ENCODE assay signal across 9 mouse cellular contexts in the genomic region with DNA sequence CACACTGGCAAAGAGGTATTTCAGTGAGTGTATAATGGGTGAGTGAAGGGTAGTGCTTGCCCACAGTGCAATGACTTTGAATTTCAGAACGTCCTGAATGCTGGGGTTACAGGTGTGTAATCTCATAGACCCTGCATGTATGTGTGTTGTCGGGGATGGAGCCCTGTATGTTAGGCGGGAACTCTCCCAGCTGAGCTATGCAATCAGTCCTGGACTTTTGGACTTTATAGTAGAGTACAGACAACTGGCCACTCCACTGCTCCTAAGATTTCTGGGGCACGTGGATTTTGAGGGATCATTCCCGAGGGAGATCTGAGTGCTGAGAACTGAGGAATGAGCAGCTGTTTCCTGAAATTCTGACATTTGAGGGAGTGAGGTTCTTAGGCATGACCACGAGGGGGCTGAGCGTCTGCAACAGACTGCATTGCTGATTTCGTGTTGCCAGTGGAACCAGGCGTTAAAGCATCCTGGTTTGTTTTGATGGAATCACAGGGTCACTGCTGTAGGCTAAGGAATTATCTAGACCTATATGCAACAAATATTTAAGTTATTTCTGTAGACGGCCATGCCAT. TPM values are rescaled to one million over a fixed set of nuclear protein-coding genes. Genes with fewer than 3 reads are reported as not detected.
A peak's percentile ranks its signal among the peaks of the same experiment; 100 is the strongest.
DNase-seq lines count a peak whose midpoint lies in the region; ATAC-seq and TF ChIP-seq lines count a peak whose summit lies in the region.
"Had no signal": no experiment of that assay in that cellular context is flagged by ENCODE, and none has a peak within 500 bp of the region (broad histone marks: within the 10 kb centered on the region; RNA-seq: fewer than 3 reads in every experiment).

No protein-coding gene starts in this region.

- ATAC-seq in forebrain, postnatal 0 days: no peak
- no peak for ATAC-seq in forebrain, embryonic 16.5 days
- ATAC-seq in liver, embryonic 14.5 days (ENCODE audit: insufficient read depth): no peak
- no peak for ATAC-seq in liver, embryonic 11.5 days (replicated peaks; ENCODE audit: low FRiP score)
- ATAC-seq in hindbrain, postnatal 0 days: 0 out of 2 replicates have a peak, but pooled peaks have one; percentile 17

- no peaks in the 10 kb centered on the region for H3K27me3 ChIP-seq in forebrain, postnatal 0 days (ENCODE audit: insufficient read depth, low read length)
- no peaks in the 10 kb centered on the region for H3K27me3 ChIP-seq in forebrain, embryonic 16.5 days (replicated peaks; ENCODE audit: control insufficient read depth, insufficient read depth, low read length)
- H3K27me3 ChIP-seq in liver, embryonic 14.5 days (ENCODE audit: control insufficient read depth, insufficient read depth, low read length): no peaks in the 10 kb centered on the region
- no peaks in the 10 kb centered on the region for H3K27me3 ChIP-seq in liver, embryonic 11.5 days (replicated peaks; ENCODE audit: control insufficient read depth, insufficient read depth, low read length)
- H3K27me3 ChIP-seq in hindbrain, postnatal 0 days (ENCODE audit: insufficient read depth, low read length): no peaks in the 10 kb centered on the region

- no peak overlapping the region for H3K4me3 ChIP-seq in forebrain, postnatal 0 days (ENCODE audit: low read depth, low read length)
- H3K4me3 ChIP-seq in forebrain, embryonic 16.5 days (replicated peaks; ENCODE audit: low read length): no peak overlapping the region
- H3K4me3 ChIP-seq in liver, embryonic 14.5 days (ENCODE audit: insufficient read depth in 1 of 2, low read depth in 2 of 2, low read length in 2 of 2): no peak overlapping the region
- no peak overlapping the region for H3K4me3 ChIP-seq in liver, embryonic 11.5 days (ENCODE audit: low read depth, low read length)
- H3K4me3 ChIP-seq in hindbrain, postnatal 0 days (ENCODE audit: low read length): no peak overlapping the region

- no peak for TF ChIP-seq EP300 in liver, embryonic 14.5 days (IDR thresholded peaks at IDR 0.05; ENCODE audit: low read depth)

- H3K4me2 ChIP-seq in forebrain, postnatal 0 days (ENCODE audit: low read depth): no peak overlapping the region
- no peak overlapping the region for H3K4me2 ChIP-seq in forebrain, embryonic 16.5 days (ENCODE audit: low read length)
- H3K4me2 ChIP-seq in liver, embryonic 14.5 days (ENCODE audit: low read depth): no peak overlapping the region
- no peak overlapping the region for H3K4me2 ChIP-seq in liver, embryonic 11.5 days
- no peak overlapping the region for H3K4me2 ChIP-seq in hindbrain, postnatal 0 days (ENCODE audit: low read depth, low read length)

- H3K9me3 ChIP-seq in forebrain, postnatal 0 days (ENCODE audit: low read length): no peaks in the 10 kb centered on the region
- H3K9me3 ChIP-seq in forebrain, embryonic 16.5 days (ENCODE audit: control insufficient read depth, low read length): no peaks in the 10 kb centered on the region
- no peaks in the 10 kb centered on the region for H3K9me3 ChIP-seq in liver, embryonic 14.5 days (ENCODE audit: control insufficient read depth, low read length)
- H3K9me3 ChIP-seq in liver, embryonic 11.5 days (ENCODE audit: control insufficient read depth, low read length): no peaks in the 10 kb centered on the region
- H3K9me3 ChIP-seq in hindbrain, postnatal 0 days (ENCODE audit: low read length): no peaks in the 10 kb centered on the region

- H3K36me3 ChIP-seq in forebrain, postnatal 0 days (ENCODE audit: insufficient read depth): no peaks in the 10 kb centered on the region
- H3K36me3 ChIP-seq in forebrain, embryonic 16.5 days (ENCODE audit: control insufficient read depth, insufficient read depth): no peaks in the 10 kb centered on the region
- no peaks in the 10 kb centered on the region for H3K36me3 ChIP-seq in liver, embryonic 14.5 days (replicated peaks; ENCODE audit: control insufficient read depth, insufficient read depth, low read depth)
- H3K36me3 ChIP-seq in liver, embryonic 11.5 days (ENCODE audit: control insufficient read depth, insufficient read depth, low read length): no peaks in the 10 kb centered on the region
- no peaks in the 10 kb centered on the region for H3K36me3 ChIP-seq in hindbrain, postnatal 0 days (ENCODE audit: insufficient read depth, low read length)

- H3K9ac ChIP-seq in forebrain, postnatal 0 days: no peak overlapping the region
- H3K9ac ChIP-seq in forebrain, embryonic 16.5 days (replicated peaks; ENCODE audit: low read depth, low read length): no peak overlapping the region
- H3K9ac ChIP-seq in liver, embryonic 14.5 days (replicated peaks): no peak overlapping the region
- no peak overlapping the region for H3K9ac ChIP-seq in liver, embryonic 11.5 days (ENCODE audit: low read depth, low read length)
- no peak overlapping the region for H3K9ac ChIP-seq in hindbrain, postnatal 0 days (replicated peaks; ENCODE audit: low read length)

- no peak for DNase-seq in forebrain, postnatal 0 days
- no peak for DNase-seq in liver, embryonic 14.5 days (ENCODE audit: low read depth in 3 of 3, low spot score in 3 of 3)
- DNase-seq in liver, embryonic 11.5 days (ENCODE audit: low spot score): no peak
- peak; percentile 17 for DNase-seq in R1 (ENCODE audit: low read depth, low spot score)
- DNase-seq in hindbrain, postnatal 0 days (ENCODE audit: low spot score): peak; percentile 43
- DNase-seq in MN1 (ENCODE audit: low spot score): no peak
- no peak for DNase-seq in gastrocnemius, adult 8-10 months (ENCODE audit: low spot score in 2 of 2)
- DNase-seq: thymus, adult 2 months had no signal

- H3K4me1 ChIP-seq in forebrain, postnatal 0 days (ENCODE audit: insufficient read depth): no peaks in the 10 kb centered on the region
- H3K4me1 ChIP-seq in forebrain, embryonic 16.5 days (replicated peaks; ENCODE audit: control insufficient read depth, insufficient read depth, low read length): peaks cover 6% of the 10 kb centered on the region
- H3K4me1 ChIP-seq in liver, embryonic 14.5 days (replicated peaks; ENCODE audit: control insufficient read depth in 2 of 2, insufficient read depth in 2 of 2, low read length in 1 of 2): no peaks in the 10 kb centered on the region
- no peaks in the 10 kb centered on the region for H3K4me1 ChIP-seq in liver, embryonic 11.5 days (replicated peaks; ENCODE audit: control insufficient read depth, insufficient read depth, low read length)
- no peaks in the 10 kb centered on the region for H3K4me1 ChIP-seq in hindbrain, postnatal 0 days (ENCODE audit: insufficient read depth, low read length)

- WGBS in forebrain, postnatal 0 days: 66% methylated on average over 10 of the region's 10 CpGs
- WGBS in forebrain, embryonic 16.5 days: 59% methylated on average over 10 of the region's 10 CpGs
- 35% methylated on average over 10 of the region's 10 CpGs for WGBS in liver, embryonic 14.5 days (ENCODE audit: insufficient replicate concordance)
- 55% methylated on average over 10 of the region's 10 CpGs for WGBS in liver, embryonic 11.5 days
- WGBS in hindbrain, postnatal 0 days: 62% methylated on average over 10 of the region's 10 CpGs

- H3K27ac ChIP-seq in forebrain, postnatal 0 days (ENCODE audit: low read depth, low read length): no peak overlapping the region
- no peak overlapping the region for H3K27ac ChIP-seq in forebrain, embryonic 16.5 days (ENCODE audit: low read length)
- H3K27ac ChIP-seq in liver, embryonic 14.5 days: no peak overlapping the region
- H3K27ac ChIP-seq in liver, embryonic 11.5 days (ENCODE audit: low read depth, low read length): no peak overlapping the region
- H3K27ac ChIP-seq in hindbrain, postnatal 0 days: no peak overlapping the region

- TF ChIP-seq CTCF in forebrain, postnatal 0 days (IDR thresholded peaks at IDR 0.05; ENCODE audit: low read depth): peak; percentile 64
- TF ChIP-seq CTCF in liver, embryonic 14.5 days (IDR thresholded peaks at IDR 0.05; ENCODE audit: low read depth): peak; percentile 28
- TF ChIP-seq CTCF in hindbrain, postnatal 0 days (IDR thresholded peaks at IDR 0.05; ENCODE audit: low read depth): peak; percentile 68

RNA-seq across cellular contexts. Expression of a gene that starts 1.6 kb away (rescaled TPM):
- 17.7 and 23.7 TPM in 2 replicates for total RNA-seq in forebrain, postnatal 0 days (2014; rRNA removed)
- polyA plus RNA-seq in forebrain, postnatal 0 days (2015; fragmentation: Nextera tagmentation; extraction: Ambion mirVana): 2.4 and 5.7 TPM in 2 replicates
- polyA plus RNA-seq in forebrain, embryonic 16.5 days (2015; fragmentation: Nextera tagmentation; extraction: Ambion mirVana): 4.1 and 6.3 TPM in 2 replicates
- polyA plus RNA-seq in liver, embryonic 14.5 days (2012; rRNA removed): 0.92 and 0.94 TPM in 2 replicates
- polyA plus RNA-seq in liver, embryonic 14.5 days (2014; fragmentation: Nextera tagmentation; extraction: Ambion mirVana): 0.94 and 1.1 TPM in 2 replicates
- 5.9 and 6.3 TPM in 2 replicates for polyA plus RNA-seq in liver, embryonic 11.5 days (2014; fragmentation: Nextera tagmentation; extraction: Ambion mirVana)
- total RNA-seq in hindbrain, postnatal 0 days (2014; rRNA removed): 15.7 and 17.8 TPM in 2 replicates
- polyA plus RNA-seq in hindbrain, postnatal 0 days (2015; fragmentation: Nextera tagmentation; extraction: Ambion mirVana): 3.9 and 4.2 TPM in 2 replicates
- under 1 TPM; 0.05 to 0.13 (median 0.11) TPM for total RNA-seq in gastrocnemius, adult 8-10 months (2022)
- polyA plus RNA-seq: thymus, adult 2 months had no signal

Comparison
In these comparisons a context has a peak if more than half of its experiments do, and no peak if none do; other contexts are left out.
1. DNase-seq: peak in R1 (single experiment) and hindbrain, postnatal 0 days (single experiment); none in forebrain, postnatal 0 days (single experiment), liver, embryonic 14.5 days (0 of 3), liver, embryonic 11.5 days (single experiment), MN1 (single experiment) and gastrocnemius, adult 8-10 months (0 of 2).
2. Peak in every context shown above with its lines, with median percentiles within 50 percentile points of each other: CTCF ChIP-seq.